Mouse (Mus musculus) cerebellum, adult 9-10 months (tissue): ENCODE measurements at regions not wholly inside any gene's neighbourhood (a gene's known extent, or its start where the extent isn't known, plus 50 kb on each side); places are given as distances from the start of the nearest gene placed in this dataset.
"Not testable (repeated sequence)": the region's sequence is repeated elsewhere in the genome, so short reads cannot be mapped to it uniquely, and the experiment has no call there.

Experiments used
- DNase-seq: peaks from one replicate; pipeline ENCODE4 v3.0.0; 2022

DNA sequence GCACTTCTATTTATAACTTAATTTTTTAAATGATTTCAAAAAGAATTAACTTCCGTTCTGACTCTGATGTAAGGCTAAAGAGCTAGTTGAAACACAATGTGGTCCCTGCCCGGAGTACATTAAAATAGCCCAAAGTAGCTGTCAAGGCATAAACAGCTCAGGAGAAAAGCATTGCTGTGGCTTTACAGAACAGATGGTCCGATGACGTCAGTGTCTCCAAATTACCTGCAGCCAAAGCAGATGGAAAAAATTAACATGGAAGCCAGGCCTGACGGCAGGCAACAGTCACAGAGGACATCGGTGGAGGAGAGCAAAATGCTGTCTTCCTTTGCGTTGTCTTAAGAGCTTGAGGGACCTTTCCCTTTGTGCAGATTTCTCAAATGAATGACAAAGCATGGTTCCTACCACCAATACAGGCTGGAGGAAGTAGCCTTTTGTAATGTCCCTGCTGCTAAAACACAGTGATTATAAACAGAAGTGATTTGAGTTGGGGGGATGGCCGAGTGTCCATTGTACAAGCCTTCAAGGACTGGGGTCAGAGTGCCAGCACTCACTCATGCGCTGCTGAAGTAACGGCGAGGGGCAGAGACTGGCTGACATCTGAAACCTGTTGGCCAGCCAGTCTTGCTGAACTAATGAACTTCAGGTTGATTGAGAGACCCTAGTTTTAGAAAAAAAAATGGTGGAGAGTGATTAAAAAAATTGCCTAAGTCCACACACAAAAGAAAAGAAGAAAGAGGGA is 101.8 kb upstream of the Plcl2 start:
- peak; percentile 98 for DNase-seq

DNA sequence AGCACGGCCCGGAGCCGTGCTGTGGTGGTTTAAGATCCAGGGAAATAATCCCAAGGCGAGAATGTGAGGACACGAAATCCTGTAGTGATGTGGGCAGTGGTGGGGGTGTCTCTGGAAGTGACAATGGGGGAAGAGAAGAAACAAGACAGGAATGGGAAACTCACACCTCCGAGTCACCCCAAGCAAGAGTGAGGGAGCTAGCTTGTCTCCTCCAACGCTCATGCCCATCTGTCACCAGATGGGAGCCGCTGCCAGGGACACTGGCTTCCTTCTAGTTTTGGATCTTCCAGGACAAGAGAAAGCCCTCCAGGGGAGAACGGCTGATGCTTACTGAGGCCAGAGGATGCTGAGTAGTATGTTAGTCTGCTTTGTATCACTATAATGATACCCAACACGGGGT is 100.6 kb upstream of the Plcl2 start:
- DNase-seq = peak; percentile 76

GRCm38 (mm10) chr17:50409271-50409670 is 99.9 kb upstream of the Plcl2 start:
- DNase-seq = no peak

GRCm38 (mm10) chr17:50409895-50410294 is 99.3 kb upstream of the Plcl2 start:
- no peak for DNase-seq

DNA sequence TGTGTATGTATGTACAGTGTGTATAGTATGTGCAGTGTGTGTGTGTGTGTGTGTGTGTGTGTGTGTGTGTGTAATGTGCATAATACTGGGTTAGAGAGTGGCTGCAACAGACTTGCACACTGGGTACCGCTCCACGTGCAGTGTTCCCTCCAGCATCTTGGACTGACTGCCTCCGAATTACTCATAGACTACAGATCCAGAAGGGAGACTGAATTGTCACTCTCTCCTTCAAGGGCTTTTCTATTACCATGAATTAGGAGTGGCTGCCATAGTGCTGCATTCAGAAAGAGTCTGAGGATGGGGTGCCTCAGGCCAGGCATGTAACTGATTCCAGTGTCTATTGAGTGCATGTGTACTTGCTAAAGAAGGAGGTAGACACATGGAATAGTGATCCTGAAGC is 98.9 kb upstream of the Plcl2 start:
- DNase-seq = no peak

GRCm38 (mm10) chr17:50412446-50412845 is 96.8 kb upstream of the Plcl2 start:
- DNase-seq = no peak

- no peak for DNase-seq
Measured at GRCm38 (mm10) chr17:50413916-50414315, 95.3 kb upstream of the Plcl2 start.

DNA sequence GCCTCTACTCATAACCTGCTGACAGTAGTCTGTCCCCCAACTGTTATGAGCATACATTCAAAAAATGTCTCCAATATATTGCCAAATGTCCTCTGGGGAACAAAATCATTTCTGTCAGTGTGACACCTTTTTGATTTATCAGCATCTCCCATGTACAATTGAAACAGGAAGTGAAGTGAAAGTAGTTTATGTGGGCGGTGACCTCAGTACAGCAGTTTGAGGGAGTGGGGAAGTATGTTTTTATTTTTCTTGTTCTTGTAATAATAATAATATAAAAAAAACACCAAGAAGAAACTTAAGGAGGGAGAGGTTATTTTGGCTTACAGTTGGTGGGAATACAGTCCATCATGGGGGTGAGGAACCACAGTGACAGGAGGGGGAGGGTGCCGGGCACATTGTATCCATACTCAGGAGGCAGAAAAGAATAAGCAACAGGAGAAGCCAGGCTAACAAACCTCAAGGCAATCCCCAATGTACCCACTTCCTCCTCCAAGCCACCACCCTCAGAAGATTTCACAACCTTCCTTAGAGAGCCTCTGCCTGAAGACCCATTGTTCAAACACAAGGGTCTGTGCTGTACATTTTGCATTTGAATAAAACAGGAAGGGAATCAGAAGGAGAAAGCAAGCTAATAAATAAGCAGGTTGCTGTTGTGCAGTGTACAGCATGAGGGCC is 93.7 kb upstream of the Plcl2 start:
- no peak for DNase-seq

GRCm38 (mm10) chr17:50416119-50416518 is 93.1 kb upstream of the Plcl2 start:
- no peak for DNase-seq

- no peak for DNase-seq
Measured at GRCm38 (mm10) chr17:50416538-50417113, 92.6 kb upstream of the Plcl2 start.

GRCm38 (mm10) chr17:50418863-50419383 is 90.3 kb upstream of the Plcl2 start:
- no peak for DNase-seq

DNA sequence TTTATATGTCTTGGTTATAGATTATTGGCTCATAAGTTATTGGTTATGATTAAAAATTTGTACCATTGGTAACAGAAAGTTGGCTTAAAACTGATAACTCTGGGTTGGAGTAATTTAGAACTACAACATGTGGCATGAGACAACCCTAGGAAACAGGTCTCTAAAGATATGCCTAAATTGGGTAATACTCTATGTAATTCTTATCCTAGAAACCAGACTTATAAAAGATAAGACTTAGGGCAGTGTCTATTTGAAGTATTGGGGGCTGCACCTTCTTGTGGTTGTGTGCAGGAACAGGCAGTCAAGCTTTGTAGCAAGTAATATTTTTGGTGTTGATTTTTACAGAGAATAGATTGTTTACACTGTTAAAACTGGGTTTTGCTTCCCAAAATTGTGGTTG is 89.7 kb upstream of the Plcl2 start:
- DNase-seq = not testable (repeated sequence)

GRCm38 (mm10) chr17:50419966-50420365 is 89.2 kb upstream of the Plcl2 start:
- DNase-seq = no peak

DNA sequence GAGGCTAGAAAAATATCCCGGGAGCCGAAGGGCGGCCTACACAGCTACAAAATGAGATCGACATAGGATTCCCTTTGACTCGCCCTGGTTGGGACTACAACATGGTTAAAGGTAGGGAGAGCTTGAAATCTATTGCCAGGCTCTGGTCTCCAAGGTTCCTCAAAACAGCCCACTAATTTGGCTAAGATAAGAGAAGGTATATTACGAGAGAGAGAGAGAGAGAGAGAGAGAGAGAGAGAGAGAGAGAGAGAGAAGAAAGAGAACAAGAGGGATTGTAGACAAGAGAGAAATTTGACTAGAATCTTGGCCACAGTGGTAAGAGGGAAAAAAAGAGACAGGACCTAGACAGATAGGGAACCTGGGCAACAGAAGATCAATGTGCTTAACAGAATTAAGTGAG is 88.5 kb upstream of the Plcl2 start:
- no peak for DNase-seq

DNA sequence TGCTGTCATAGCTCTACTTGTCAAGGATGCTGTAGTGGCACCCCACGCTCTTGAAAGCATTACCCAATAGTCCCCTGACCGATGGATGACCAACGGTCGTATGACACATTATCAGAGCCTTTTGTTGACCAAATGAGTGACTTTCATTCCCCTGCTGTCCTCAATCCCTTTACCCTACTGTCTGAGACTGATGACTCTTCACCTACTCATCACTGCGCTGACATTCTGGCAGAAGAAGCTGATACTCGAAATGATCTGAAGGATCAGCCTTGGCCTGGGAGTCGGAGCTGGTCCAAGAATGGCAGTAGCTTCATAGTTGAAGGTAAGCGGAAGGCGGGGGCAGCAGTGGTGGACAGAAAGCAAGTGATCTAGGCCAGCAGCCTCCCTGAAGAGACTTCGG is 87.7 kb upstream of the Plcl2 start:
- DNase-seq = no peak

- no peak for DNase-seq
Measured at GRCm38 (mm10) chr17:50425110-50425509, 84.1 kb upstream of the Plcl2 start.

DNA sequence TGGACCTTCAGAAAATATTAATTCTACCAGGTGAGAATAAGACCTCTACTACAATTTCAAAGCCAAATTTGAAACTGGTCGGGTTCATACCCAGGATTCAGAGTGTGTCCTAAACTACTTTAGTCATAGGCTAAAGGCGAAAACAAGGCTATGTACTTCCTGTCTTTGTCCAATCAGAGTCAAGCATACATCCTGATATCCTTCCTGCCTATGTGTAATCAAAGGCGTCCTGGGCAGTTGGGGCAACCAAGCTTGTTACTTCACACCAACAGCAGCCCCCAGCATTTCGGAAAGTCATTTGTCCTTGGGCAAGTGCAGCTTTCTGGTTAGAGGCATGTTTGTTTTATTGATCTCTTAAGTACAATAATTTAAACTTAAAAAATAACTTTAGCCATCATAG is 83.7 kb upstream of the Plcl2 start:
- no peak for DNase-seq

- DNase-seq = no peak
Measured at GRCm38 (mm10) chr17:50426146-50426545, 83.1 kb upstream of the Plcl2 start.

DNA sequence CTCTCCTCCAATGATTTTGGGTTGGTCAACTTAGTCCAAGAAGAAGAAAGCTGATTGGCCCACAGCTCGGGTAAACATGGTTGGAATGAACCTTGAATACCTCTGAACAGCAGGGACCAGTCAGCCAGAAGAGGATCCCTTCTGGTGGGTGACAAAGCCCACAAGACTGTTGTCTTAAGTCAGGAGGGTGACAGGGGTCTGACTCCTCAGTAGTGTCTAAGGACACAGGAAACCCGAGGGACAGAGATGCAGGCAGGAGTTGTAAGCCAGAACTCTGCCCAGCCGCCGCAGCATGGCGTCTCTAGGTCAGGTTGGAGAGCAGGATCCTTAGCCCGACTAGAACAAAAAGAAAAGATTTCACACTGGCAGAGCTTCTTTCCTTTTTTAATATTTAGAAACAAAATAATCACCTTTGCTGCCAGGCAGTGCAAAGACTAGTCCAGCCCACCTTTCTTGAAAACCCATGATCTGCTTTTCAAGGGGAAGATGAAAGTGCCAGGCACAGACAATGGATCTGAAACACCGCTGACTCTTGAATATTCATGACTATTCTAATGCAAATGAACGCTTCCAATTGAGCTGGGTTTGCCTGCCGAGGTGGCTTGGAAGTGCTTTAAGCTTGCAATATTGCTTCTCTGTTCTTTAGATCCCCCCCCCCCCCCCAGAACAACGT is 81.7 kb upstream of the Plcl2 start:
- no peak for DNase-seq

DNA sequence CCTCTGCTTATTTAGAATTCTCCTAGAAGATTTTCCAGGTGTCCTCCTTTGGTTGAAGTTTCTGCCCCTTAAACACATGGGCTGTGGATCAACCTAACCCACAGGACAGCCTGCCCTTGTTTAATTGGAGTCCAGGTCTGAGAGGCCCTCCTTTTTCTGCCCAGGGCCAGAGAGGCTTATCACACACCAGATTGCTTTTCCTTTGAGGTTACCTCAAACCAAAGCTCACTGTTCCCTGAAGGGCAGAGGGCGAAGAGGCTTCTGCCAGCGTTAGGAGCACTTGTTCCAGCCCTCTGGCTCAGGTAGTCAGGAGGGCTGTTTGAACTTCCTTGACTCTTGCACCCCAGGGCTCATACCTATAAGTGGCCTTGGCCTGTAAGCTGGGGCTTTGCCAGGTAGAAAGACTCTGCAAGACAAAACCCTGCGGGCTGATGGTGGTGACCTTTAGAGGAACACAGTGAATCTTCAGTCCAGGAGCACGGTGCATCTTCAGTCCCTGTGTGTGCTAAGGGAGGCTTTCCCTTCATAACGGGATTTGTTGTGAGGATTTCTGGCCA is 81.1 kb upstream of the Plcl2 start:
- no peak for DNase-seq

GRCm38 (mm10) chr17:50432559-50432958 is 76.6 kb upstream of the Plcl2 start:
- DNase-seq = no peak

DNA sequence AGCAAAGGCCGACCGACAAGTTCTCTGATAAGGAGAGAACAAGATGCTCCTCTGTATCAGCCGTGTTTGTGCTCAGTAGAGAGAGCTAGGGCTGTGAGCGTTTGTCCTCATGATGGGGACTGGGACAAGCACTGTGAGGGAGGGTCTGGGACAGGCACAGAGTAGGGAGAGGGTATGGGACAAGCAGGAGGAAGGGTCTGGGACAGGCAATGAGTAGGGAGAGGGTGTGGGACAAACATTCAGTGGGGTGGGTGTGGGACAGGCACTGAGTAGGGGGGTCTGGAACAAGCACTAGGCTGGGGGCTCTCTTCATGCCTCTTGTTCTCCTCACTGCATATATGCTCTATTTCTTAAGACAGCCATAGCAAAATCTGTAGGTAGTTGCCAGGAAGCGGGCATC is 70.2 kb upstream of the Plcl2 start:
- DNase-seq = no peak

- DNase-seq = no peak
Measured at GRCm38 (mm10) chr17:50439365-50439764, 69.8 kb upstream of the Plcl2 start.
